Mouse (Mus musculus) erythroblast, embryonic 14.5 days (primary cell): ENCODE measurements around the gene Gadd45b.

Experiments
- GATA1 ChIP-seq: IDR thresholded peaks from 2 replicates; pipeline ENCODE4 v1.6.1; 2012; ENCODE audit warnings: low read length, inconsistent platforms, mixed read lengths
- TAL1 ChIP-seq: IDR thresholded peaks from 3 replicates; pipeline ENCODE4 v1.6.1; 2012; ENCODE audit warnings: low read length, inconsistent platforms, mixed read lengths

DNA sequence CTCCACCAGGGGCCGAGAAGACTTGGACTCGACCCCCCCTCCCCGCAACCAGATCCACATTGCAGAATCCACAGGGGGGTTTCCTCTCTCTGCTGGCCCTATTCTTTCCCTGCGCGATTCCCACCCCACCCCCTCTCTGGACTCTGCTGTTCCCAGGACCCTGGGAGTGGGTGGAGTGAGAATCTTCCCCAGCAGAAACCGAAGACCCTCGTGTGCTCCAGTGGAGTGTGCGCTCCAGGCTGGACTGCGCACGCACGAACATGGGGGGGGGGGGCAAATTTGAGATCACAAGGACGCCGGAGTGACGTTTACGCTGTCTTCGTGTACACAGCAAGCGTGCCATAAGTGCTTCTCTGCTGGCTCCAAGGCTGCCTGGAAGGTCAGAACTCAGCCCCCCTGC lies 5.8 kb downstream of the Gadd45b start:
- no peak for TF ChIP-seq GATA1
- no peak for TF ChIP-seq TAL1
